Mouse (Mus musculus): ENCODE data around the gene Gm3047.
"Not testable (repeated sequence)": the region's sequence is repeated elsewhere in the genome, so short reads cannot be mapped to it uniquely, and the experiment has no call there.

Gene Gm3047

DNA sequence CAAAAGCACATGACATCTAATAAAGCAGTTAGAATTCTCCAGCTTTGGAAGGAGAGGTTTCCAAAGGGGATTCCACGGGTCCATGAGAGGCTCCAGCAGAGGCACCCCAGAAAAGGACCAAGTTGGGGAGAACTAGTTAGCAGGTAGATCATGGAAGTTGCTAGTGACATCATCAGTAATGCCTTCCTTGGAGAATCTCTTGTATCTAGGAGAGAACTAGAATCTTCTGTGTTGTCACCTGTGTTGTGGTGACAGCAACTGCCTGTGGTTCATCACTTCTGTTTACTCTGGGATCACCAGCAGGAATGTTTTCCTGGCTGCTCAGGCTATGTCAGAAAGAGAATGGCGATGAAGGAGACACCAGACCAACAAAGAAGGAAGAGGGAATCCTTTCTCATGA, at the start of gene Gm3047:
Gene Gm3047 (plus strand): TSS at position 301 of the 400 bp plus-strand sequence.
- DNase-seq, result not testable (repeated sequence)

Data from cerebellum, adult 11 months (tissue).